Mouse (Mus musculus) small intestine, adult 2 months (tissue): ENCODE measurements around the gene Elmo2.

Experiments used
- CTCF ChIP-seq: fragments of 200-500 bp; IDR thresholded peaks from 2 replicates; pipeline ENCODE4 v1.5.1; 2012; ENCODE audit warnings: low read depth, mild to moderate bottlenecking, control low read depth, inconsistent platforms, low read length, moderate library complexity, mixed read lengths; ENCODE audit not compliant: insufficient replicate concordance, insufficient read length; ENCODE audit errors: extremely low read depth
- POLR2A ChIP-seq: fragments of 200-500 bp; IDR thresholded peaks from 2 replicates; pipeline ENCODE4 v1.6.1; 2012; ENCODE audit warnings: low read depth, mild to moderate bottlenecking, control low read depth, inconsistent platforms, low read length, moderate library complexity

DNA sequence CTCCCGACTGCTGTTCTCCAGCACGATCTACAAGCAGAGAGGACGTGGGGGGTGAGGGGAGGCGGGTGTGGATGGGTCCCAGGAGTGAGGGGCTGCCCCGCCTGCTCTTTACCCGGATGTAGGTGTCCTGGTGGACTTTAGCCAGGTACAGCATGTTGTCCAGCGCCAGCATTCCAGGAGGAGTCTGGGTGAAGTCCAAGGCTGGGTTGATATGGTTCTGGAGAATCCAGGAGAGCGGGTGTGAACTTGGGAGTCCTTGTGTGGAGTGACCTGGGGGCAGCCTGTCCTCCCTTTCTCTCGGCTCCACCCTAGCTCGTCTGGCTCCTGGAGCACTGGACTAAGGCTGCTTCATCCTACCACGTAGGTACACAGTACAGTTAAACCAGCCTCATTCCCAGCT is 28.9 kb downstream of the Elmo2 start:
- TF ChIP-seq CTCF (no peak), POLR2A (no peak)
